Mouse (Mus musculus): ENCODE measurements at regions not wholly inside any gene's neighbourhood (a gene's known extent, or its start where the extent isn't known, plus 50 kb on each side); places are given as distances from the start of the nearest gene placed in this dataset.
A peak's percentile ranks its signal among the peaks of the same experiment; 100 is the strongest.

DNA sequence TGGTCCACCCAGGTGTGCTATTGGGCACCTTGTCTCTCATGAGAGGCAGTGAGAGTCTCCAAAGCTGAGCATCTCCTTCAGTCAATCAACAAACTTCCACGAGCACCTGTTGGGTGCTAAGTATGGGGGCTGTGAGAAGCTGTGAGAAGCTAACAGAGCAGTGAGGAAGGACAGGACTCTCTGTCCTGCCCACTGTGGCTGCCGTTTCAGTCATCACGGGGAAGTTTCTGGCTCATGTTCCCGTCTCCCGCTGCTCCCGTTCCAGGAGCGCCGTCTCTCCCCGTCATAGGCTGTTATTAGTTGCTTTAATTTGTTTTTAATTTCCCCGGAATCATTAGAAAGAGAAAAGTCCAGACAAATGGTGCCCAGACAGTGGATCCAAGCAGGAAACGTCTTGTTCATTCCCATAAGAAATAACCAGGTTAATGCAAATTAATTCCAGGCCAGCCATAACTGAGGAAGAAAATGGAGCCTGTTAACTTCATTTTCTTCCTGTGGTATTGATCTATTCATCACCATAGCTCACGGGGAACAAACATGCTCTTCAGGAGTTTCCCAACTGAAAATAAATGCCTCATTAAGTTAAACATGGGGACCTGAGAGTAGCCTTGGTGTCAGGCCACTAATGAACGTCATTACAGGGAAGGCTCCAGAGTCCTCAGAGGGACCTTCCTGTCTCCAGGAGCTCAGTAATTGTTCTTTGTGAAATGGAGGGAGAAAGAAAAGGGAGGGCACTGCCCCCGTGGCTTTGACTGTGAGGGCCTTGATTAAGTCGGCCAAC, 70.3 kb downstream of the Matn1 start:
- no peak for DNase-seq (ENCODE audit: low read depth)

DNA sequence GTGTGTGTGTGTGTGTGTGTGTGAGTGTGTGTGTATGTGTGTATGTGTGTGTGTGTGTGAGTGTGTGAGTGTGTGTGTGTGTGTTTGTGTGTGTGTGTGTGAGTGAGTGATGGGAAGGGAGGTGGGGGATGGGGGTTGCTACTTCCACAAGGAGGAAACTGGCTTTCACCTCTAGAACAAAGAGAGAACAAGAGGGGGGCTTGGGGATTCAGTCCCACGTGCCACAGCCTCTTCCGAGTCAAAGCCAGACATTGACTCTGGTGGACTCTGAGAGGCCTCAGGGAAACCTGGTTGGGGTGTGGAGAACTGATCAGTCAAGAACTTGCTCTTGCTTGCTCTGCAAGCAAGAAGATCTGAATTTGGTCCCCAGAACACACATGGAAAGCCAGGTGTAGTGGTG, 71.0 kb downstream of the Matn1 start:
- no peak for DNase-seq (ENCODE audit: low read depth)

- DNase-seq (ENCODE audit: low read depth): peak; percentile 8
These were observed 79.4 kb downstream of the Matn1 start for GRCm38 (mm10) chr4:131023601-131024000.

DNA sequence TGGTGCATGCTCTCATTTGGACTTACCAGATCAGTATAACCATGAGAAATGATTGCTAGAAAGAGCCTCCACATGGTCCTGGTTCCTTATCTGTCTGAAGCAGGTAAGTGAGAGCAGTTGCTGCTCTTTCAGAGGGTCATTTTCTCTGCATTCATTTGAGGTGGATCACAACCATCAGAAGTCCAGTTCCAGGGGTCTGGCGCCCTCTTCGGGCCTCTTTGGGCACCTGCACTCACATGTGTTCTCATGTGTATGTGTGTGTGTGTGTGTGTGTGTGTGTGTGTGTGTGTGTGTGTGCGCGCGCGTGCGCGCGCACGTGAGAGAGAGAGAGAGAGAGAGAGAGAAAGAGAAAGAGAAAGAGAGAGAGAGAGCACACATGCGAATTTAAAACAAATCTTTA, 92.1 kb downstream of the Matn1 start:
- peak; percentile 11 for DNase-seq (ENCODE audit: low read depth)

DNA sequence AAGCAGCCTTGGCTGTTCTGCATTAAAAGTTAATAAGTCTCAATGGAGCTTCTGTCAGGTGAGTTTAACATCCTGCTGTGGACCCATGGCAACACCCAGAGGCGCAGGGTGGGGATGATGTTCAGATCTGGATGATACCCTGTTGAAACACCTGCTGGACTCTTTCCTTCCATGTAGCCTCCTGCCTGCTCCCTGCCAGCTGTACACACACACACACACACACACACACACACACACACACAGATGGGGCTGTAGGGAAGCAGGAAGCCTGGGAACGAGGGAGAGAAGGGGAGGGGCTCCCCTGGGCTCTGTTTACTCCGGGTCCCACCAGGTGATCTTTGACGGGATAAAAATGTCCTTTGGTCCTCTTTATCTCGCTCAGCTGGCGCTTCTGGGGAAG, 93.0 kb downstream of the Matn1 start:
- DNase-seq (ENCODE audit: low read depth): no peak

GRCm38 (mm10) chr4:131039686-131040085, 95.5 kb downstream of the Matn1 start:
- no peak for DNase-seq (ENCODE audit: low read depth)

- no peak for DNase-seq (ENCODE audit: low read depth)
These were observed 97.0 kb downstream of the Matn1 start for GRCm38 (mm10) chr4:131041210-131041609.

GRCm38 (mm10) chr4:131046101-131046500, 101.9 kb downstream of the Matn1 start:
- DNase-seq (ENCODE audit: low read depth): no peak

GRCm38 (mm10) chr4:131046969-131047650, 102.9 kb downstream of the Matn1 start:
- DNase-seq (ENCODE audit: low read depth): no peak

GRCm38 (mm10) chr4:131056293-131056692, 112.1 kb downstream of the Matn1 start:
- DNase-seq (ENCODE audit: low read depth): no peak

DNA sequence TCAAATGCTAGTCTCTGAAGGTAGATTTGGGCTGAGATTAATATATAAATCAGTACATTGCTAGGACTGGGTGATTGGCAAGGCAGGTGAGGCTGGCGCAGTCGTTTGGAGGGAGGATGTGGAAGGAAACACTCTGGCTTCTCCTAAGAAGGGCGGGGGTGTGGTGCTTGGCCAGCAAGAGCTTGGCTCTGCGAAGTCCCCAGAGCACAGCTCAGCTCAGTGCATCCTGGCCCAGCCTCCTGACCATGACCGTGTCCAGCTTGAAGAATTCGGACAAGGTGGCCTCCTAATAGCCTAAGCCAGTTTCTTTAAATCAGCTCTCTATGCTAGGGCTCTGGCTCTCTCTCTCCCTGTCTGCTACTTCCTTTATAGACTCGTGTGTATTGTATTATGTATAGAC, 115.4 kb downstream of the Matn1 start:
- DNase-seq (ENCODE audit: low read depth): no peak

- DNase-seq (ENCODE audit: low read depth): no peak
These were observed 116.1 kb downstream of the Matn1 start for GRCm38 (mm10) chr4:131060191-131060680.

GRCm38 (mm10) chr4:131060706-131061105, 116.5 kb downstream of the Matn1 start:
- no peak for DNase-seq (ENCODE audit: low read depth)

DNA sequence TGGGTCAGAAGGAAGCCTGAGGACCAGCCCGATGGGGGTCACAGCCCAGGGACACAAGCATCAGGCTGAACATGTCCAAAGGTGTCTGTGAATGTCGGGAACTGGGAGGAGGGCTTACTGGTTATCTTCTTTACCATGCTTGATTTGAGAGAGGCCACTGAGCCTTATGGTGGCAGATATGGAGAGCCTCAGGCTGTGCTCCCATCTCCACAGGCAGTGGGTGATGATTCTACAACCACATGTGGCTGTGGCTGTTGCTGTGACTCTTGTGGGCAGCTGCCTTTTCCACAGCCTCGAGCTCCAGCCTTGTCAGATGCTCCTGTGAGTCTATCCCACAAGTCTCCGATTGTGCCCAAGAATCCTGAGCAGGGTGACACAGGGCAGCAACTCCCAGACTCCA, 118.4 kb downstream of the Matn1 start:
- DNase-seq (ENCODE audit: low read depth): no peak

DNA sequence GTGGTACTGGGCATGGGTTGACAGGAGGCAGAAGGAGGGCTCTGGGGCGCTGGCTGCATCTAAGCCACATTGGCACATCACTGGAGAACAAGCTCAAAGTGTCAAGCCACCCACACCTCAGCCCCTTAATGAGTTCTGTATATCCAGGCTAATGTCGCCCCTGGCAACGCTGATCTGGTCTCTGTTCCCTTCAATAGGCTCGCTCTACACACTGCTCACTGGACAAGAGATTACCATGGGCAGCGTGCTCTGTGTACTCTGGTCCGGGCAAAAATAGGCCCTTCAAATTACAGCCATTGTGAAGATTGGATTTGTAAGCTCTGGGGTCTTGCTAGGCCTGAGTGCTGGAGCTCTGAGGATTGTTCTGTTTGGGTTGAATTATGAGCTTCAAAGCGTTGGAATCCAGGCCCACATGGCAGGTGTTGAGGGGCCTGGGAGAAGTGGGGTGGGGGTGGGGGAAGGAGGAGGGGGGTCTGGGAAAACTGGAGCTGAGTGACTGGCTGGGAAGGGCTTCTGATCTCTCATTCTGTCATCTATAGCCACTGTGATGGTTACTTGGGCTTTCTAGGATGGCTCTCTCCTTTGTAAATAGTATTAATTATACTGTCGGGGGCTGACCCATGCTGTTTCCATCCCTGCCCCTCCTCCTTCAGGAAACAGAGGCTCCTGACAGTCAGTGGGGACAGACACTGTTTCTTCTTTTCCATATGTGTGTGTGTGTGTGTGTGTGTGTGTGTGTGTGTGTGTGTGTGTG, 122.2 kb downstream of the Matn1 start:
- DNase-seq (ENCODE audit: low read depth): no peak

- no peak for DNase-seq (ENCODE audit: low read depth)
These were observed 126.4 kb downstream of the Matn1 start for GRCm38 (mm10) chr4:131070566-131070965.

DNA sequence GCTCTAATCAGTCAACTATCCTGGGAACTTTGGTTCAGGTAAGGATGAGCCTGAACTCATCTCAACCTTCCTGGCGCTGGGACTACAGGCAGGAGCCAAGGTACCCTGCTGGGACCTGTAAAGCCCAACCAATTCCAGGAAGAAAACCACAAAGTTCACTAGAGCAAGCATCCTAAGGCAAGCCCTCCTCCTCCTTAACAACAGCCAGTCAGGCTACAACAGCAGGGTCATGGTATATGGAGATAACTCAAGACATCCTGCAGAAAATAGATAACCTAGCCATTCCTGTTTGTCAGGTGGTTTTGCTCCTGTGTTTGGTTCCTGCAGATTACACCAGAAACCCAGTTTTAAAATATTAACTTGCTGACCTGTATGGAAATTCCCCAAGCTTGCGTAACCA, 128.4 kb downstream of the Matn1 start:
- DNase-seq (ENCODE audit: low read depth): no peak

DNA sequence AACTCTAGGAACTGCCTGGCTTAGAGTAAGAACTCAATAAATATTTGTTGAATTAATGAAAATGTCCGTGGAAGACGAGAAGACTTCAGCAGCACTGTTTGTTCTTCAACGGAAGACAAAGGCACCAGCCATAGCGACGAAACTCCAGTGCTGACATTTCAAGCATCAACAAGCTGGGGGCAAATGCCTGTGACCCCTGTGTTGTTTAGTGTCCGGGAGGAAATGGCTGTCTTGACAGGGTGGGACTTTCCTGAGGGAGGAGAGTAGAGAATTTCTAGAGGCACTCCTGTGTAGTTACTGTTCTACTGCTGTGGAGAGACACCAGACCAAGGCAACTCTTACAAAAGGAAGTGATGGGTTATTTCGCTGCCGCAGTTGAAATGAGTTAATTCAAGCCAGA, 129.2 kb downstream of the Matn1 start:
- DNase-seq (ENCODE audit: low read depth): no peak

- DNase-seq (ENCODE audit: low read depth): no peak
These were observed 131.2 kb downstream of the Matn1 start for GRCm38 (mm10) chr4:131075326-131075932.

DNA sequence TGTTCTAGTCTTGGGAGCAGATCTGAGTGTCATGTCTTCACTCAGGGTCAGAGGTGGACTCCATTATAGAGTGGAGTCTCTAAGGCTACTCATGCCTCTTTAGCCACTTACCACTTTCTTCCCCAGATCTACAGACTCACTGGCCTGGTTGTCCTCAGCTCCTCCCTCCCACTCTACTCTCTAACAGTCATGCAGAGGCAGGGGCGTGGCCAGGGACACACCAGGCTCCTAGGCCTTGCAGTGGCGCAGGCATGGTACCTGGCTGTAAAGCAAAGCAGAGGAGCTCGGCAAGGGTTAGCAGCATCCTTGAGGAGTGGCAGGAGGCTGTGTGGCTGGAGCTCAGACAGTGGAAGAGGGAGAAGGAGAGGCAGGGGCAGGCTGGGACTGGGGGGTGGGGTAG, 132.4 kb downstream of the Matn1 start:
- no peak for DNase-seq (ENCODE audit: low read depth)

GRCm38 (mm10) chr4:131080113-131080512, 135.9 kb downstream of the Matn1 start:
- no peak for DNase-seq (ENCODE audit: low read depth)

- DNase-seq (ENCODE audit: low read depth): no peak
These were observed 139.2 kb downstream of the Matn1 start for GRCm38 (mm10) chr4:131083405-131083804.
